Mouse (Mus musculus) layer of hippocampus, postnatal 36 days (tissue): Measurements from ENCODE around the gene Olfr1504. TPM values are rescaled to one million over a fixed set of nuclear protein-coding genes. Genes with fewer than 3 reads are reported as not detected.
"Not testable (repeated sequence)": the region's sequence is repeated elsewhere in the genome, so short reads cannot be mapped to it uniquely, and the experiment has no call there.

Experiments
- DNase-seq, 2 experiments: peaks; one replicate each; pipeline ENCODE4 v3.0.0; 2022
- total RNA-seq, 2 experiments: library from RNA; stranded (reverse); gene quantifications; 2 replicates each; pipeline ENCODE4 v1.2.3; 2021

Gene Olfr1504
- not detected for total RNA-seq

DNA sequence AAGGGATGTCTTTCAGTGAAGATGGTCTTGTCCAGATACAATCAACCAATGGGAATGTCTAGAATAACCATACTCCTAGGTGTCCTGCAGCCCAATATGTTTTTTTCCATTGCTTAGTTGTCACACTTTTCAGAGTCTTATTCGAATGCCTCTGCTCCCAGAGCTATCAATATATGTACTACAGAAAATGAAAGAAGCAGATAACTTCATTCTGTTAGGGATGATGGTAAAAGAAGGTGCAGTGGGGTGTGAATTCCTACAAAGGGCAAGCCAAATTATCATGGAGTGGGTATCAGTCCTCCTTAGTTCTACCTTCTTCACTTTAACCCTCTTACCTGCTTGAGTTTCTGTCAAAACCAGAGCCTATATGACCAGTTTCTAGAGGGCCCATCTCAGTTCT lies at the start of gene Olfr1504:
TSS of gene Olfr1504 (minus strand) at position 101 of the 400 bp plus-strand sequence.
- DNase-seq = no peak

DNA sequence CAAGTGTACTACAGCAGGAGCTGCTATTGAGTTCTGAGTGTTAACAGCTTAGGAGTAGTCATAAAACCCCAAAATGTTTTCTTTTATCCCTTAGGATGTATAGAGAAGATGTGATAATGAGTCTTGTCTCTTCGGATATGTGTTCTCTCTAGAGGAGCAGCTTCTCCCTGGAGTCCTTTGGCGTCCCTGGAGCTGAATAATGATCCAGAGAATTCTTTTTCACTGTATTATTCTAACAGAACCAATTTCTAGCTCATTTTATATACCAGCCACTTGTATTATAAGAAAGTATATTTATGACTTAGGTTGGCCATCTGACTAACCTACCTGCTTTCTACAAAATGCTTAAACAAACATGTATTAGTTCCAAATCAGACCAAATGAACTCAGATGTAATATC lies 15.5 kb upstream of the Olfr1504 start, which contains the start of gene Olfr1505:
TSS of gene Olfr1505 (plus strand) at position 301 of the 400 bp plus-strand sequence.
- DNase-seq = no peak

DNA sequence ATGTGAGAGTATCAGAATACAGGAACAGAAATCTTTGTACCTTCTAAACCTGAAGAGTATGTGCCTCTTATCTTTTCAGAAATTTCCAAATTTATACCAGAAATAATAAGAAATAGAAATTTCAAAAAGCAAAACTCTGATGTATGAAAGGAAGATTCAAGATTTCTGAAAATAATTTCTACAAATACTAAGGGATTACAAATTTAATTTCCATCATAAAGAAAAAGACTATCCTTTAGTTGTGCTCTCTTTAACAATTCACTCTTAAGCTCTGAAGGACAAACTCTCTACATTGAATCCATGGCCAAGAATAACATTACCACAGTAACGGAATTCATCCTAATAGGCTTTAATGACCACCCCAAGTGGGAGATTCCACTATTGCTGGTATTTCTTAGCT lies 36.2 kb downstream of the Olfr1504 start, which contains the start of gene Olfr1502:
TSS of gene Olfr1502 (plus strand) at position 301 of the 400 bp plus-strand sequence.
- DNase-seq = no peak

GRCm38 (mm10) chr19:13850592-13850991 lies 47.1 kb downstream of the Olfr1504 start, which contains the start of gene Olfr1501:
Gene Olfr1501, minus strand, starts transcription at chr19:13850692.
- DNase-seq = not testable (repeated sequence)

Other genes with a start within 250 kb of the Olfr1504 start
- not detected for gene Olfr1490, start 246.8 kb downstream of the Olfr1504 start, total RNA-seq
- gene Olfr1491, start 200.7 kb downstream of the Olfr1504 start, total RNA-seq = not detected
- gene Olfr1493-ps1, start 174.7 kb downstream of the Olfr1504 start, total RNA-seq = not detected
- not detected for gene Olfr1494, start 158.2 kb downstream of the Olfr1504 start, total RNA-seq
- gene Olfr1495, start 133.3 kb downstream of the Olfr1504 start, total RNA-seq = not detected
- gene Olfr1496, start 120.0 kb downstream of the Olfr1504 start, total RNA-seq = not detected
- not detected for gene Olfr1497, start 99.7 kb downstream of the Olfr1504 start, total RNA-seq
- gene Olfr1499, start 78.5 kb downstream of the Olfr1504 start, total RNA-seq = not detected
- gene Olfr1500, start 67.4 kb downstream of the Olfr1504 start, total RNA-seq = not detected
- not detected for gene Olfr1501, start 47.2 kb downstream of the Olfr1504 start, total RNA-seq
- gene Olfr1502, start 36.1 kb downstream of the Olfr1504 start, total RNA-seq = not detected
- not detected for gene Olfr1505, start 15.6 kb upstream of the Olfr1504 start, total RNA-seq